Mouse (Mus musculus) limb, embryonic 15.5 days (tissue): ENCODE measurements around the gene Canx. TPM values are rescaled to one million over a fixed set of nuclear protein-coding genes. Genes with fewer than 3 reads are reported as not detected.
"Not testable (repeated sequence)": the region's sequence is repeated elsewhere in the genome, so short reads cannot be mapped to it uniquely, and the experiment has no call there.

Source experiments
- ATAC-seq: fragments of 200-750 bp; cut with Nextera tagmentation; 2 replicates; pipeline ENCODE4 v1.8.0; 2017; ENCODE audit warnings: low read depth, moderate TSS enrichment; ENCODE audit not compliant: insufficient number of reproducible peaks, low FRiP score, low TSS enrichment
- H3K27ac ChIP-seq: fragments of 300-500 bp; sonication (generic); 2 replicates; pipeline ENCODE4 v1.5.1; 2015; ENCODE audit warnings: moderate library complexity, mild to moderate bottlenecking, inconsistent platforms
- H3K27me3 ChIP-seq: fragments of 300-500 bp; sonication (generic); 2 replicates; pipeline ENCODE4 v1.6.1; 2015; ENCODE audit warnings: inconsistent platforms
- H3K36me3 ChIP-seq: fragments of 300-500 bp; sonication (generic); 2 replicates; pipeline ENCODE4 v1.6.1; 2015; ENCODE audit warnings: inconsistent platforms
- H3K4me1 ChIP-seq: fragments of 300-500 bp; sonication (generic); 2 replicates; pipeline ENCODE4 v1.6.1; 2015; ENCODE audit warnings: inconsistent platforms
- H3K4me2 ChIP-seq: fragments of 300-500 bp; sonication (generic); 2 replicates; pipeline ENCODE4 v1.6.1; 2015; ENCODE audit warnings: mild to moderate bottlenecking, inconsistent platforms
- H3K4me3 ChIP-seq: fragments of 300-500 bp; sonication (generic); 2 replicates; pipeline ENCODE4 v1.5.1; 2015; ENCODE audit warnings: mild to moderate bottlenecking, inconsistent platforms
- H3K9ac ChIP-seq: fragments of 300-500 bp; sonication (generic); 2 replicates; pipeline ENCODE4 v1.6.1; 2015; ENCODE audit warnings: inconsistent platforms
- H3K9me3 ChIP-seq: fragments of 300-500 bp; sonication (generic); 2 replicates; pipeline ENCODE4 v1.6.1; 2016; ENCODE audit warnings: inconsistent platforms
- WGBS: fragments of 180-500 bp; shearing (Covaris S2); methylation state at CpG from one replicate; pipeline ENCODE4 v1.1.7; 2015; 5-methylcytosine and 5-hydroxymethylcytosine counted together
- polyA plus RNA-seq: library from polyadenylated mRNA; unstranded; fragments of >200 nt; fragmentation: Nextera tagmentation; extraction: Ambion mirVana; gene quantifications from 2 replicates; pipeline ENCODE4 v1.2.1, GENCODE M21; 2015

The Canx gene
- polyA plus RNA-seq, 1 experiment from 2014 or later, result 330 TPM

GRCm38 (mm10) chr11:50326302-50326966 is 961 bp upstream of the Canx start:
- Histone ChIP-seq H3K4me2 (peak overlapping the region; percentile 59), H3K27me3 (no peaks in the 10 kb centered on the region), H3K27ac (peak overlapping the region; percentile 84), H3K36me3 (no peaks in the 10 kb centered on the region; the same call in 1 of the 2 replicates), H3K4me3 (peak overlapping the region; percentile 91), H3K9me3 (no peaks in the 10 kb centered on the region), H3K4me1 (peaks cover 10% of the 10 kb centered on the region; the same call in 1 of the 2 replicates), H3K9ac (peak overlapping the region; percentile 58)
- 3% methylated on average over 7 of the region's 7 CpGs for WGBS
- no peak for ATAC-seq

GRCm38 (mm10) chr11:50324751-50325471 is 562 bp downstream of the Canx start:
- Histone ChIP-seq H3K36me3 (no peaks in the 10 kb centered on the region; the same call in 1 of the 2 replicates), H3K27me3 (no peaks in the 10 kb centered on the region), H3K4me1 (peaks cover 10% of the 10 kb centered on the region; the same call in 1 of the 2 replicates), H3K4me2 (peak overlapping the region; percentile 56), H3K9me3 (no peaks in the 10 kb centered on the region), H3K4me3 (peak overlapping the region; percentile 91), H3K27ac (peak overlapping the region; percentile 91), H3K9ac (peak overlapping the region; percentile 95)
- peak; percentile 71 for ATAC-seq
- whole genome bisulfite sequencing, result under 1% methylated on average over 34 of the region's 34 CpGs

- Histone ChIP-seq H3K27ac (no peak overlapping the region), H3K4me3 (peak overlapping the region; percentile 91), H3K4me1 (peaks cover 10% of the 10 kb centered on the region; the same call in 1 of the 2 replicates), H3K4me2 (peak overlapping the region; percentile 56), H3K27me3 (no peaks in the 10 kb centered on the region), H3K36me3 (peaks cover 3% of the 10 kb centered on the region; the same call in 1 of the 2 replicates), H3K9me3 (no peaks in the 10 kb centered on the region), H3K9ac (no peak overlapping the region)
- 26% methylated on average over 1 of the region's 1 CpGs for WGBS
- no peak for ATAC-seq
Observed at GRCm38 (mm10) chr11:50323843-50324242, 1.6 kb downstream of the Canx start.

GRCm38 (mm10) chr11:50322345-50322744 is 3.1 kb downstream of the Canx start:
- Histone ChIP-seq H3K9ac (no peak overlapping the region), H3K36me3 (peaks cover 3% of the 10 kb centered on the region; the same call in 1 of the 2 replicates), H3K4me3 (no peak overlapping the region), H3K4me2 (no peak overlapping the region), H3K27ac (no peak overlapping the region), H3K4me1 (peaks cover 10% of the 10 kb centered on the region; the same call in 1 of the 2 replicates), H3K9me3 (no peaks in the 10 kb centered on the region), H3K27me3 (no peaks in the 10 kb centered on the region)
- no peak for ATAC-seq

GRCm38 (mm10) chr11:50321239-50321638 is 4.2 kb downstream of the Canx start:
- Histone ChIP-seq H3K4me2 (no peak overlapping the region), H3K9me3 (no peaks in the 10 kb centered on the region), H3K9ac (no peak overlapping the region), H3K36me3 (peaks cover 3% of the 10 kb centered on the region; the same call in 1 of the 2 replicates), H3K4me3 (no peak overlapping the region), H3K27me3 (no peaks in the 10 kb centered on the region), H3K4me1 (peaks cover 10% of the 10 kb centered on the region; the same call in 1 of the 2 replicates), H3K27ac (no peak overlapping the region)
- no peak for ATAC-seq
- 89% methylated on average over 6 of the region's 6 CpGs for WGBS

DNA sequence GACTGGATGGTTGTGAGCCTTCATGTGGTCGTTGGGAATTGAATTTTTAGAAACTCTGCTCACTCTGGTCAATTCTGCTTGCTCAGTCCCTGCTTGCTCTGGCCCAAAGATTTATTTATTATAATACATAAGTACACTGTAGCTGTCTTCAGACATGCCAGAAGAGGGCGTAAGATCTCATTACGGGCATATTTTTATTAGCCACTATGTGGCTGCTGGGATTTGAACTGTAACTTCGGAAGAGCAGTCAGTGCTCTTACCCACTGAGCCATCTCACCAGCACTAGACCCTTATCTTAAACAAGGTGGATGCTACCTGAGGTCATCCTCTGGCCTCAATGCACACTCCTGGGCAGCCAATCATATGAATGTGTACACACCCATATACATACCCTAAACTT is 6.1 kb downstream of the Canx start:
- not testable (repeated sequence) for ATAC-seq, H3K9ac ChIP-seq, H3K4me1 ChIP-seq, H3K36me3 ChIP-seq, H3K4me3 ChIP-seq, H3K9me3 ChIP-seq, H3K4me2 ChIP-seq, H3K27me3 ChIP-seq, H3K27ac ChIP-seq
- WGBS, result 83% methylated on average over 4 of the region's 4 CpGs

GRCm38 (mm10) chr11:50312803-50313202 is 12.7 kb downstream of the Canx start:
- 77% methylated on average over 2 of the region's 2 CpGs for WGBS
- no peak overlapping the region for H3K27ac ChIP-seq
- H3K36me3 ChIP-seq, result peaks cover 28% of the 10 kb centered on the region

DNA sequence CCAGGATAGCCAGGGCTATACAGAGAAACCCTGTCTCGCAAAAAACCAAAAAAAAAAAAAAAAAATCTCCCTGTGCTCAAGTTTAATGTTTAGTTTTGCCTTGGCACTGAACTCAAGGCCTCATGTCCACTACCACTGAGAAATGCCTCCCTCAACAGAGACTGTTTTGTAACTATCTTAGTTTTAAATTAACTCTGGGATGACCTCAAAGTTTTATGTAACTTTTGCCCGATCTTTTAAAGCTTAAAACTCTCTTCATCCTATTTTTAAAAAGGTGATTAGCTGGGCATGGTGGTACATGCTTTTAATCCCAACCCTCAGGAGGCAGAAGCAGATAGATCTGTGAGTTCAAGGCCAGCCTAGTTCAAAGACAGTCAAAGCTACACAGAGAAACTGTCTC is 22.1 kb downstream of the Canx start:
- H3K9me3 ChIP-seq, result no peaks in the 10 kb centered on the region
- H3K4me1 ChIP-seq, result no peaks in the 10 kb centered on the region
- no peak overlapping the region for H3K27ac ChIP-seq
- H3K4me2 ChIP-seq, result no peak overlapping the region
- H3K27me3 ChIP-seq, result no peaks in the 10 kb centered on the region
- H3K36me3 ChIP-seq, result peaks cover 78% of the 10 kb centered on the region
- H3K9ac ChIP-seq, result no peak overlapping the region
- WGBS, result 96% methylated on average over 2 of the region's 2 CpGs
- no peak for ATAC-seq
- H3K4me3 ChIP-seq, result no peak overlapping the region

More at GRCm38 (mm10) chr11:50312803-50313202, 12.7 kb downstream of the Canx start:
- H3K9me3 ChIP-seq, result no peaks in the 10 kb centered on the region
- ATAC-seq, result no peak
- no peak overlapping the region for H3K4me2 ChIP-seq
- no peaks in the 10 kb centered on the region for H3K4me1 ChIP-seq
- H3K4me3 ChIP-seq, result no peak overlapping the region
- H3K27me3 ChIP-seq, result no peaks in the 10 kb centered on the region
- H3K9ac ChIP-seq, result no peak overlapping the region

DNA sequence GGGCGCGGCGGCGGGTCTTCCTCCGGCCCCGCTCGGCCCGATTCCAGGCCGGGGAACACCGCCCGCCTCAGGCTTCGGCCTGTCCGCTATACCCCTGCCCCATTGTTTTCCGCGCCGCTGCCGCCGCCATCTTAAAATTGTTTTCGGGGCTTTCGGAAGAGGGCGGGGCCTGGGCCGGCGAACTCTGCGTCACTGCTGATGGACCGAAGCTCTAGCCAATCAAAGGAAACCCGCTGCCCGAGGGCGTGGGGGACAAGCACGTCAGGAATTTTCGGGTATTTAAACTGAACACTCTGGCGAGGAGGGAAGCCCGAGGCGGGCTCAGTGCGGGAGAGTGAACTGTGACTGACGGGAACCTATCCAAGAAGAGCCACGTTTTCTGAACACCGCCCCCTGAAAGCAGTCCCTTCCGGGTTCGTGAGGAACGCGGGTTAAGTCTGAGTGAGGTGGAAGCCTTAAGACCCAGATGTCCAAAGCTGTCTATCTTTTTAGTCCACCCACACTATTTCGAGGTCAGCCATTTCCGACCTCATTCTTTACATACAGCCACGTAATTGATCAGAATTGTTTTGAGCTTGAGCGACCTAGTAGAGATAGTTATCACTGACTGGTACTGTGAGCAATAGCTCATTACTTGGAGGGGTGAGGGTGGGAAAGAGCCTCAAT is 33.1 kb downstream of the Canx start, which contains the start of gene Maml1:
Gene Maml1, minus strand, starts transcription at position 122 of the 666 bp plus-strand sequence.
- Histone ChIP-seq H3K9me3 (no peaks in the 10 kb centered on the region), H3K4me3 (peak within 1 kb of the TSS; percentile 99), H3K27ac (peak within 1 kb of the TSS; percentile 98), H3K4me1 (peaks cover 13% of the 10 kb centered on the region; the same call in 1 of the 2 replicates), H3K36me3 (peaks cover 34% of the 10 kb centered on the region), H3K4me2 (peak within 1 kb of the TSS; percentile 77), H3K9ac (peak within 1 kb of the TSS; percentile 99), H3K27me3 (no peaks in the 10 kb centered on the region)
- under 1% methylated on average over 44 of the region's 45 CpGs for WGBS
- ATAC-seq, result peak; percentile 99

- ATAC-seq, result peak; percentile 65
- WGBS, result under 1% methylated on average over 70 of the region's 85 CpGs
- peaks cover 32% of the 10 kb centered on the region for H3K36me3 ChIP-seq
Observed at GRCm38 (mm10) chr11:50291321-50292165, 33.9 kb downstream of the Canx start.

More at GRCm38 (mm10) chr11:50291321-50292165, 33.9 kb downstream of the Canx start:
- Histone ChIP-seq H3K27ac (peak overlapping the region; percentile 98), H3K4me1 (peaks cover 13% of the 10 kb centered on the region; the same call in 1 of the 2 replicates), H3K9me3 (no peaks in the 10 kb centered on the region), H3K4me2 (peak overlapping the region; percentile 77), H3K27me3 (no peaks in the 10 kb centered on the region), H3K9ac (peak overlapping the region; percentile 99), H3K4me3 (peak overlapping the region; percentile 99)
